Mouse (Mus musculus) heart, embryonic 14.5 days (tissue): ENCODE measurements around the gene Acox1. TPM values are rescaled to one million over a fixed set of nuclear protein-coding genes. Genes with fewer than 3 reads are reported as not detected.

Experiments used
- ATAC-seq: fragments of 200-750 bp; cut with Nextera tagmentation; 2 replicates; pipeline ENCODE4 v1.8.0; 2017; ENCODE audit warnings: low read depth, moderate TSS enrichment; ENCODE audit not compliant: insufficient number of reproducible peaks, insufficient read depth, low FRiP score
- H3K27ac ChIP-seq, 2 experiments: fragments of 200-500 bp in 1 of 2; fragments of 300-500 bp in 1 of 2; sonication (generic) in 1 of 2; replicated peaks in 1 of 2; 2 replicates each; pipeline ENCODE4 v1.5.1; 2012 to 2014; ENCODE audit warnings: low read depth in 2 of 2, low read length in 2 of 2, control low read depth in 1 of 2, mild to moderate bottlenecking in 1 of 2, mixed read lengths in 1 of 2; ENCODE audit not compliant: control insufficient read depth in 1 of 2, insufficient read depth in 1 of 2
- H3K27me3 ChIP-seq: fragments of 300-500 bp; sonication (generic); 2 replicates; pipeline ENCODE4 v1.6.1; 2014; ENCODE audit warnings: mild to moderate bottlenecking, low read length, control low read depth; ENCODE audit not compliant: control insufficient read depth, insufficient read depth
- H3K36me3 ChIP-seq: fragments of 300-500 bp; sonication (generic); 2 replicates; pipeline ENCODE4 v1.6.1; 2014; ENCODE audit warnings: mild to moderate bottlenecking, control low read depth, low read length, mixed read lengths; ENCODE audit not compliant: control insufficient read depth, insufficient read depth
- H3K4me1 ChIP-seq, 2 experiments: fragments of 200-500 bp in 1 of 2; fragments of 300-500 bp in 1 of 2; sonication (generic) in 1 of 2; 2 replicates each; pipeline ENCODE4 v1.6.1; 2012 to 2014; ENCODE audit warnings: low read length in 2 of 2, control low read depth in 1 of 2, mixed read lengths in 1 of 2; ENCODE audit not compliant: control insufficient read depth in 2 of 2, insufficient read depth in 2 of 2
- H3K4me2 ChIP-seq: fragments of 300-500 bp; sonication (generic); 2 replicates; pipeline ENCODE4 v1.6.1; 2014; ENCODE audit warnings: mild to moderate bottlenecking, low read length
- H3K4me3 ChIP-seq, 2 experiments: fragments of 200-500 bp in 1 of 2; fragments of 300-500 bp in 1 of 2; sonication (generic) in 1 of 2; 2 replicates each; pipeline ENCODE4 v1.5.1; 2012 to 2014; ENCODE audit warnings: low read length in 2 of 2, mild to moderate bottlenecking in 2 of 2, control low read depth in 1 of 2, low read depth in 1 of 2, moderate library complexity in 1 of 2; ENCODE audit not compliant: control insufficient read depth in 1 of 2, insufficient read depth in 1 of 2
- H3K9ac ChIP-seq: fragments of 300-500 bp; sonication (generic); 2 replicates; pipeline ENCODE4 v1.6.1; 2014; ENCODE audit warnings: mild to moderate bottlenecking, low read length
- H3K9me3 ChIP-seq: fragments of 300-500 bp; sonication (generic); 2 replicates; pipeline ENCODE4 v1.6.1; 2016; ENCODE audit warnings: low read length, control low read depth; ENCODE audit not compliant: control insufficient read depth
- WGBS: fragments of 180-500 bp; shearing (Covaris S2); extraction: QIAGEN DNeasy Blood & Tissue Kit; methylation state at CpG from one replicate; pipeline ENCODE4 v1.1.7; 2014; 5-methylcytosine and 5-hydroxymethylcytosine counted together
- polyA plus RNA-seq: library from polyadenylated mRNA; unstranded; fragments of >200 nt; fragmentation: Nextera tagmentation; extraction: Ambion mirVana; gene quantifications from 2 replicates; pipeline ENCODE4 v1.2.1, GENCODE M21; 2014

Gene Acox1
- polyA plus RNA-seq, 1 experiment from 2014 or later = 36.8 TPM

DNA sequence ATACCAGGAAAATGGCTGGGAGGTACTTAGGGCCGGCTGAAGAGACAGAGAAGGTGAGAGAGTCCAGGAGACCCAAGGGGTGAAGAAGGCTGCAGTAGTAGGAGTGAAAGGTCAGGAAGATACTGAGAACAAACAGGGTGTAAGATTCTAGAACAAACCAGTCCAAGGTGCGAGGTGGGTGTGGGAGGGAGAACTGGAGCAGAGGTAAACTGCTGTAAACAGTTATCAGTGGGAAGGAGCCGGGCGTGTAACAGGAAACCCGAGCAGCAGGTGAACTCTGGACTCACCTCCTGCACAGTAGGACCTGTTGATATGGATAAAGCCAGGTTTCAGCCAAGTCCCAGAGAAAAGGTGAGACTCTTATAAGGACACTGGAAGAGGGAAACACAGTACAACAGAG is 11.9 kb upstream of the Acox1 start:
- Histone ChIP-seq H3K36me3 (peaks cover 22% of the 10 kb centered on the region), H3K27ac (no peak overlapping the region), H3K4me1 (no peaks in the 10 kb centered on the region), H3K4me3 (no peak overlapping the region), H3K9ac (no peak overlapping the region), H3K9me3 (no peaks in the 10 kb centered on the region), H3K27me3 (no peaks in the 10 kb centered on the region), H3K4me2 (no peak overlapping the region)
- WGBS = 73% methylated on average over 5 of the region's 5 CpGs
- ATAC-seq = no peak

DNA sequence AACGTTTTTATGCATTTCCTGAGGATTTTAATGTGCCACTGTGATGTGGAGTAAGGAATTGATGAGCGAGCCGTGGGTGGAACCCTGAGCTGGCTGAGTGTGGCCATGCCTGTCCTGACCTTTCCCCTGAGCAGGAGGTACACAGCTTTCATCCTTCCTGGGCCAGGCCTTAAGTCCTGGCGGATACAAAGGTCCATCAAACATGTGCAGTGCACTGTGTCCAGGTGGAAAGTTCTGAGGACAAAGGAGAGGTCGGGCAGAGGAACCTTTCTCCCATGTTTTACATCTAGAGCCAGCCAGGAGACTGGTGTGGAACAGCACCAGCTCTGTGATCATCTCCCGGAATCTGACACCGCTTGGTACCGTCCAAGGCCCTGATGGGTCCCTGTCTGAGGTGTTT is 10.4 kb upstream of the Acox1 start:
- no peak overlapping the region for H3K4me3 ChIP-seq
- H3K4me1 ChIP-seq = no peaks in the 10 kb centered on the region
- 80% methylated on average over 8 of the region's 8 CpGs for WGBS
- H3K27ac ChIP-seq = no peak overlapping the region
- H3K4me2 ChIP-seq = no peak overlapping the region
- no peak for ATAC-seq
- no peaks in the 10 kb centered on the region for H3K9me3 ChIP-seq
- H3K9ac ChIP-seq = no peak overlapping the region
- H3K27me3 ChIP-seq = no peaks in the 10 kb centered on the region
- peaks cover 33% of the 10 kb centered on the region for H3K36me3 ChIP-seq

DNA sequence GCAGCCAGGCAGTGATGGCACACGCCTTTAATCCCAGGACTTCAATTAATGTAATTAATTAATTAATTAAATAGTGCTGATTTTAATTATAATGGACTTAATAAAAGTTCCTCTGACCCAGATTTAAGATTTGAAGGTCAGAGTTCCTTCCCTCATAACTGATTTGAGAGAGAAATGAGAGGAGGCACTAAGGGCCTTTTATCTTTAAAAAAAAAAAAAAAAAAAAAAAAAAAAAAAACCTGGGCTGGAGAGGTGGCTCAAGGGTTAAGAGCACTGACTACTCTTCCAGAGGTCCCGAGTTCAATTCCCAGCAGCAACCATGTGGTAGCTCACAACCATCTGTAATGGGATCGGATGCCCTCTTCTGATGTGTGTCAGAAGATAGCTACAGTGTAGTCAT is 9.8 kb upstream of the Acox1 start:
- no peak for ATAC-seq
- H3K9me3 ChIP-seq = no peaks in the 10 kb centered on the region
- H3K4me1 ChIP-seq = no peaks in the 10 kb centered on the region
- H3K27ac ChIP-seq = no peak overlapping the region
- no peak overlapping the region for H3K9ac ChIP-seq
- H3K36me3 ChIP-seq = peaks cover 33% of the 10 kb centered on the region
- no peak overlapping the region for H3K4me2 ChIP-seq
- H3K27me3 ChIP-seq = no peaks in the 10 kb centered on the region
- 81% methylated on average over 3 of the region's 3 CpGs for WGBS
- H3K4me3 ChIP-seq = no peak overlapping the region

DNA sequence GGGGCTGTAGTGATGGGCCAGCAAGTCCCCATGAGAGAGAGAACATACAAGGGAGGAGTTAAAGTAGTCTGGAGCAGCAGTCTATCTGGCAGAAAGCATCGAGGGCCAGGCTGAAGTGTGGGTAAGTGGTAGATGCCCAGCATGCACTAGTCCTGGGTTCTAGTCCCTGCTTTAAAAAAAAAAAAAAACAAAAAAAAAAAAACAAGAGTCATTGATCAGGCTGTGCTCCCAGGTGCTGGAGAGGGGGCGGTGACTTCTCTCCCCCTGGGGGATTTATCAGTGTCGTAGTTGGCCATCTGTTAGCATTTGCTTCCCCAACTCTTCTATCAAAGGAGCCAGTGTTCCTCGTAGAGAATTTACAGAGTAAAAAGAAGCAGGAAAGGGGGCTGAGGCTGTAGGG is 7.8 kb upstream of the Acox1 start:
- Histone ChIP-seq H3K9ac (no peak overlapping the region), H3K4me2 (no peak overlapping the region), H3K9me3 (no peaks in the 10 kb centered on the region), H3K4me1 (no peaks in the 10 kb centered on the region), H3K27me3 (no peaks in the 10 kb centered on the region), H3K36me3 (peaks cover 36% of the 10 kb centered on the region), H3K4me3 (no peak overlapping the region), H3K27ac (no peak overlapping the region)
- no peak for ATAC-seq
- 75% methylated on average over 4 of the region's 4 CpGs for WGBS

DNA sequence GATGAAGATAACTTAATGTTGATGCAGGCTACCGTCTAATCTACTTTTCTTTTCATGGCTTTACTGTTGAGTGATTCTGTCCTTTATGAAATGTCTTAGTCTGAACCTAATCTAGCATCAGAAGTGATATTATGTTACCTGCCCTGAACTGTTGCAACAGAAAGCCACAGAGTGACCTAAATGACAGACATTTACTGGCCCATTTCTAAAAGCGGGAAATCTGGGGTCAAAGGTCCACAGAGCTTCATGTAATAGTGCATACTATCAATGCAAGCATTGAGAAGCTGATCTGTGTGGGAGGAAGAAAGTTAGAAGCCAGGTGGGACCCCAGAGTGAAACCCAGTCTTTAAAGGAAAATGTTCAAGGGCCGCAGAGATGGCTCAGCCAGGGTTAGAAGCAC is 4.3 kb upstream of the Acox1 start:
- Histone ChIP-seq H3K4me2 (no peak overlapping the region), H3K9me3 (no peaks in the 10 kb centered on the region), H3K27me3 (no peaks in the 10 kb centered on the region), H3K27ac (no peak overlapping the region), H3K36me3 (peaks cover 32% of the 10 kb centered on the region), H3K4me3 (no peak overlapping the region), H3K4me1 (0 out of 4 replicates have a peak, but pooled peaks cover under 1 to 3% of the 10 kb centered on the region in 2 experiments), H3K9ac (no peak overlapping the region)
- no peak for ATAC-seq
- 94% methylated on average over 3 of the region's 3 CpGs for WGBS

DNA sequence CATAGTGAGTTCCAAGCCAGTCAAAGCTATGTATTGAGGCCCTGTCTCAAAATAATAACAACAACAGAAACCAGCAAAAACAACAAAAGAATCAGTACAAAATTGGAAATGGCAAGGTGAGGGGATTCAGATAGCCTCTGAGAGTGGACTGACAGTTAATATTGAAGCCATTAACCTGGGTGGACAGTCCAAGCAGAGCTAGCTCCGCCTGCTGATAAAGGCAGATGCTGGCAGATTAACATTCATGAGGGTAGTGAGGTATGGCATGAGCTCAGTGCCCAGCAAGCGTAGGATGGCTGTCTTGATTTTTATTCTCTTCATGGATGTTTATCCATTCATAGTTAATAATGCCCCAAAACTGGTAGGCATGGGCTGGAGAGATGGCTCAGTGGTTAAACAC is 2.3 kb upstream of the Acox1 start:
- H3K4me1 ChIP-seq = peaks cover 3 to 9% of the 10 kb centered on the region in 2 experiments; a peak in 2 of 4 replicates
- 87% methylated on average over 2 of the region's 2 CpGs for WGBS
- H3K4me3 ChIP-seq = no peak overlapping the region
- no peaks in the 10 kb centered on the region for H3K9me3 ChIP-seq
- no peak overlapping the region for H3K4me2 ChIP-seq
- H3K27ac ChIP-seq = no peak overlapping the region
- H3K27me3 ChIP-seq = no peaks in the 10 kb centered on the region
- no peak for ATAC-seq
- no peak overlapping the region for H3K9ac ChIP-seq
- peaks cover 24% of the 10 kb centered on the region for H3K36me3 ChIP-seq

DNA sequence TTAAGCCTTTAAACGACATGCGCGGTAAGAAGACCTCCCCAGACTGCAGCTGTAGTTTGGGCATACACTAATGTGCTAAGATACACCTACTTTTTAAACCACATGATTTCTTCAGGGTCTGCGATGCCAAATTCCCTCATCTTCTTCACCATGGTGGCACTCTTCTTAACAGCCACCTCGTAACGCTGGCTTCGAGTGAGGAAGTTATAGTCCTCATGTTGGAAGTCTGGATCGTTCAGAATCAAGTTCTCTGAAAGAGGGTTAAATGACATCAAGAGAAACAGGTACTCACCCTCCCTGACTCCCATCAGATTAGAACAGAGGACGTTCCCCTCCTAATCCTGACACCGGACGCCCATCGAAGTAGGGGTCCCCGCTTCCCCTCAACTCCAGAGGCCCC is 713 bp downstream of the Acox1 start:
- peak overlapping the region; percentile 87 for H3K9ac ChIP-seq
- peak overlapping the region; percentile 82 for H3K4me2 ChIP-seq
- H3K36me3 ChIP-seq = peaks cover 17% of the 10 kb centered on the region
- H3K4me1 ChIP-seq = peaks cover 4 to 9% of the 10 kb centered on the region in 2 experiments; a peak in 3 of 4 replicates
- H3K9me3 ChIP-seq = no peaks in the 10 kb centered on the region
- ATAC-seq = no peak
- WGBS = 19% methylated on average over 13 of the region's 13 CpGs
- peak overlapping the region; percentile 78 to 98 for H3K27ac ChIP-seq
- no peaks in the 10 kb centered on the region for H3K27me3 ChIP-seq
- peak overlapping the region; percentile 71 to 79 for H3K4me3 ChIP-seq

DNA sequence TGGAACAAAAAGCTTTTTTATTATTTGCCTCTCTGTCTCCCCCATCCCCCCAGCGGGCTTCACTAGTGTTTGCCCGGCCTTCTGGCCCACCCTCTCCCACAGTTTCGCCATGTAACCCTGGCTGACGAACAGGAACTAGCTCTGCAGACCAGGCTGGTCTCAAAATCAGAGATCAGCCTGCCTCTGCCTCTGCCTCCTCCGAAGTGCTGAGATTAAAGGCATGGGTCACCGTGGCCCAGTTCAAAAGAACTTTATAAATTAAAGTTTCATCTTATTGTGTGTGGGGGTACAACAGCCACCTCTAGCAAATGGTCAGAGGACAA is 1.3 kb downstream of the Acox1 start:
- no peaks in the 10 kb centered on the region for H3K27me3 ChIP-seq
- H3K9me3 ChIP-seq = no peaks in the 10 kb centered on the region
- peaks cover 18% of the 10 kb centered on the region for H3K36me3 ChIP-seq
- ATAC-seq = no peak
- no peak overlapping the region for H3K27ac ChIP-seq
- peak overlapping the region; percentile 82 for H3K4me2 ChIP-seq
- WGBS = 92% methylated on average over 6 of the region's 6 CpGs
- H3K9ac ChIP-seq = no peak overlapping the region; the same call in 1 of the 2 replicates
- H3K4me1 ChIP-seq = peaks cover 4 to 9% of the 10 kb centered on the region in 2 experiments; a peak in 3 of 4 replicates
- peak overlapping the region in 1 of 2 experiments; percentile 71; a peak in 2 of 4 replicates for H3K4me3 ChIP-seq
